Mouse (Mus musculus): ENCODE results near the gene Fndc7.
"Not testable (repeated sequence)": the region's sequence is repeated elsewhere in the genome, so short reads cannot be mapped to it uniquely, and the experiment has no call there.

Fndc7 gene

DNA sequence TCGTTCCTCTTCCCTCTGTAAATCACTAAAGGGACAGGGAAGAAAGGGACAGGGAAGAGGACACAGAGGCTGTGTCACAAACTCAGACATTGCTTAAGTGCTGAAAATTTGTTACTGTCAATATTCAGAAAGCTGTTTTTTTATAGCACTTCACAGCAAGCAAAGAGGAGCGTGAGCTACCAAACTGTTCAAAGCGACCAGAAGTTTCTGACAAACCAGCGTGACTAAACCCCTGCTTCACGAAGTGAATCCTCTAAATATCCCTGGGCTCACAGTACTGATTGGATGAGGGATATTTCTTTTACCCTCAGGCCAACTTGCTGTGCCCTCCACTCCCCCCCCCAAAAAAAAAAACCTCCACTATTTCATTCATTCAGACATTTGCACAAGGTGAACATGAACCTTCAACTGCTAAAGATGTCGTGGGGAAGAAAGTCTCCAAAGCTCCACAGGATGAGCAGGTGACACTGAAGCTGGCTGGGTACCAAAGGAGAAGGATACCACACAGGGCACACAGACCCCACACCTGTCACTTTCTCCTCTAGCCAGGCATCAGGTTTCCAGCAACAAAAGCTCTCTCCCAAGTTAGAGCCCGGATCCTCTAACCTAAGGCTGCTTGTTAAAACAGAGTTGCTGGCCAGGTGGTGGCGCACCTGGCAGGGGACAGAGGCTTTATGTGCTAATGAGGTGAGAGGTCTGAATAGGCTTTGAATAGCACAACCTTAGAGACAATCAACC, 33.3 kb downstream of the Fndc7 start:
- in situ Hi-C loops (cut with MboI, MseI): no loop called here

DNA sequence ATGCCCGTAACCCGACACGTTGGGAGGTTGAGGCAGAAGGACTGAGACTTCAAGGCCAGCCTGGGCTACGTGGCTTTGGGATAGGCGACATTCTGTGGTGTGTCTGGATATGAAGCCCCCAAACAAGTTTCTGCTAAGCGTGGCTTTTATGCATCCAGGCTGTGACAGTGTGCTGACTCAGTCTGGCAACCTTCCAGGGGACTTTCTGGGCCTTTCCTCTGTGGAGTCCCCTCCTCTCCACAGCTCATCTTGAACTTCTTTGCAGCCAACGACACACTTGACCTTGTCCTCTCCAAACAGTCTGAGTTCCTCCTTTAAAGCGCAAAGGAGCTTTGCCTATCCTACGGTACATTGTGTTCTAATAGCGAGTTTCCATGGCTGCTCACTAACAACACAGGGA, 33.9 kb downstream of the Fndc7 start:
- in situ Hi-C loops (cut with MboI, MseI): no loop called here

DNA sequence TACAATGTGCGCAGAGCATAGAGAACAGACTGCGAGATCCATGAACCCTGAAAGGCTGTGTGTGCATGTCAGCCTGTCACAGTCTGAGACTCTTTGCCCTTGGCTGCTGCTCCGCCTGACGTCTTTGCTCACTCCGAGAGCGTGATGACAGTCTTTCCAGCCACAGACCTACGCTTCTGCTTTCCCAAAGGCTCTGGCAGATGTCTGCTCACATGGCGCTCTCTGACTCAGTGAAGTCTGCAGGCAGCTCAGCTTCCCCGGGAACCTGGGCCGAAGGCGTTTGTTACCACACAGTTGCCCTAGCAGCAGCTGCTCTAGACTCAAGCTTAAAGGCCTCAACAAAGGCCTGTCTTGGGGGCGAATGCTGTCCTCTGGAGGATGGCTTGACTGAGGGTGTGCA, 34.4 kb downstream of the Fndc7 start:
- in situ Hi-C loops (cut with MboI, MseI): no loop called here

DNA sequence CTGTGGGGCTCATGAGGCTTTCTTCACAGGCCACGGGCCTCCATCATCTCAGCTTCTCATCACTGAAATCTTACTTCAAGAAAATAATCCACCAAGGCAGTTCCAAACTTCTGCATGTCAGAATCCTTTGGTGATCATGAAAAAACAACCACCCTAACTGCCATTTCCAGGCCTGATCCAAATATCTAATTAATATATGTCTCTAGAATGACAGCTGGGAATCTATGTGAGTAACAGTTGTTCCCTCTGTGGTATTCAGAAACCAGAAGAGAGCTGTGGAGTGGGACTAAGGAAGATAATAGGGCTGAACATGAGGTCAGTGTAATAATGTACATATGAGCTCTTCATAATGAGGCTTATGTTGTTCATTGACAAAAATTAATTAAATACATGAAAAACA, 36.5 kb downstream of the Fndc7 start:
- in situ Hi-C loops (cut with MboI, MseI): no loop called here

DNA sequence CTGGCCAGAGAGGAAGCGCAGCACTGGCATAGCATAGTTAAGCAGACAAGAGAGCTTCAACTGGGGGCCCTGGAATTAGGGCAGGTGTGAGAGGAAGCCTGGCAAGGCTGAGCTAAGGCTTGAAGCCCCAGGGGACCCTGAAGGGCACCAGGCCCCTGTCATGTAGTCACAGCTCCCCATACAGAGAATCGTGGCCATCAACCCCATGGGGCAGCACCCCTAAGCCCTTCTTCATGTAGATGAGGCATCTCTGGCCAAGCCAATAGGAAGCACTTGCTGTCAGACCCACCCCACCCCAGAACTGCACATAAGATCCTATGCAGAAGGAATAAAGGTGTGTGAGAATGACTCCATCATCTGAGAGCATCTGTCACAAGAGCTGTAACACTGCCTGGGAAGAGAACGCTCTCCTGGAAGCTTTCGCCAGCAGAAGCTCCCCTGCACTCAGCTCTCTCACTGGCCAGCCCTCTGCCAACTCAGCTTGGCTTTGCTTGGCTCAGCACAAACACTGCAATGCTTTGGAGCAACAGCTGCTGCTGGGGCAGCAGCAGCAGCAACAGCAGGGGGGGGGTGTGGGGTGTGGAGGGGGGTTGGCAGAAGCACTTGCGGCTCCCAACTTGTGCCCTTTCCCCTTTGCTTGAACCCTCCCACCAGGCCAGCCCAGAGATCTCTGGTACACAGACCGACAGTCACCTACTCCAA, 37.7 kb downstream of the Fndc7 start:
- in situ Hi-C loops (cut with MboI, MseI): no loop called here

DNA sequence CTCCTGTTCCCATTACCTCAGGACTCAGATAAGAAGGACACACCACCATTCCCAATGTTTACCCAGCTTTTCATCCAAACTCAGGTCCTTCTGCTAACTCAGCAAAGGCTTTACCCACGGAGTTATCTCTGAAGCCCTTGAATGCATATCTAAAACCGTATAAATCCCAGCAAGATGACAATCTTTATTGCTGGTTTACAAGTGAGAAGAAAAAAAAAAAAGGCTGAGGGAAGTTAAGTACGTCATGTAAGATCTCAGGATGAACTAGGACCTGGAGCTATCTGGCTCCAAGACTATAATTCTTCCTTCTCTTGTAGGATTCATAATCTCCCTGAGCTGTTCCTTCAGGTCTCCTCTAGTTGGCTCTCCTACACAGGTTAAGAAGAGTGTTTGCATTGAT, 38.3 kb downstream of the Fndc7 start:
- in situ Hi-C loops (cut with MboI, MseI): no loop called here

DNA sequence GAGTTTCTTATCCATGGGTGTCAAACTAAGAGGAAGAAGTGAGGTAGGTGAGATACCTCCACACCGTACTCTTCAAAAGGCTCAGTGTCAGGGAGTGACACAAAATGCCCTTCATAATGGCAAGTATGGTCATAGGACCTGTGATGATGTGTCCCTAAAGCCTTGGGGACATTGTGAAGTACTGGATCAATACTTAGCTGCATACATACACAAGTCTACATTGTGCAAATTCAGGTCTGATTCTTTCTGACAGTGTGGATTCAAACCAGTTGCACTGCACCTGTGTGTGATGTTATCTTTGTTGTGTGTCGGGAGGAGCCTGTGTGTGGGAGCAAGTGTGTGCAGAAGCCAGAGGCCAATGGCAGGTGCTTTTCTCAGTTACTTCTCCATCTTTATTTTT, 38.7 kb downstream of the Fndc7 start:
- in situ Hi-C loops (cut with MboI, MseI): no loop called here

DNA sequence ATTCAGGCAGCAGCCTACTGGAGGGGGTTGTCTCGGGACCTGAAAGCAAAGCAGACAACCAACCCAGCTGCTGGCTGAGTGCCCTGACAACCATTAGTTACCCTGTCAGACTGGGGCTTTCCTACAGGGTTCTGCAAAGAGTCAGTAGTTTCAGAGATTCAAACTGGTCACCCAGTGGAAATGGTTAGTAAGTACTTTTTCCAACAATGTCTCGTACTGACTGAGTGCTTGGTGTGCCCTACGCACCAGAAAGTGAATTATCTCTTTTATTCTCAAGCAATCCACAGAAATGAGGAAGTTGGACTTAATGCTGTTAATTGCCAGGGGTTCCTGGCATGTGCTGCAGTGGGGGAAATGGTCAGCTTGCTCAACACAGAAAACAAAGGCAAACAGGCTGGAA, 39.3 kb downstream of the Fndc7 start:
- in situ Hi-C loops (cut with MboI, MseI): no loop called here

DNA sequence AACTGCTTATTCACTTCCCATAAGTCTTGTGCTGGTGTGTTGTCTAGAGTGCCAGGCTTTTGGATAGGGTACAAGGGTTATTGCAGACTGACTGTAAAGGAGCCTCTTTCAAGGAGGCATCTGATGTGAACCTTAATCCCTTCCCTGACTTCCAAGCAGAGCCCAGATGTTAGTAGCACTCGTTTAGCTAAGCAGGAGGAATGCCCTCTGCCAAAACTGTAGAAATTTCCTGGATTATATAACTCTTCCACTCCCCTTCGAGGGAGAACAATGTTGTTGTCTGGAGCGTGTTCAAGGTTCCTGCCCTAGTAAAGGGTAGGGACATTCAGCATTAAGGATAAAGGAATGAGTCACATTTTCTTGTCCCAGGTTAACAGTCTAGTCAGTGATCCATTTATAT, 43.2 kb downstream of the Fndc7 start:
- in situ Hi-C loops (cut with MboI, MseI): no loop called here

DNA sequence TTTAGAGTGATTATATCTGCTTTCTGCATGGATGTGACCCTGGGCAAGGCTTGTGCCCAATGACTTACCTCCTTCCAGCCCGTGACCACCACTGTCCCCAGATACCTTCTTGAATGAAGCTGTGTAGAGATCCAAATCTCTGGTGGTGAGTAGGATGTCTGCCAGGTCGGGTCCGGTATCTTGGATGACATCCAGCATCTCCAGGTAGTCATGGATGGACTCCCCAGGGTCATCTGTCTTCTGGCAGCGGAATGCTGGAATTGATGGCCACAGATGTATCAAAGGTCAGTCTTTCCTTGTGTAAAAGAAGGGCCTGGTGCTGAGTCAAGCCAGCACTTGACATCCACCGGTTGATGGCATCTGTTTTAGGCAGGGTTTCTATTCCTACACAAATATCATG, 45.3 kb downstream of the Fndc7 start:
- in situ Hi-C loops (cut with MboI, MseI): no loop called here

DNA sequence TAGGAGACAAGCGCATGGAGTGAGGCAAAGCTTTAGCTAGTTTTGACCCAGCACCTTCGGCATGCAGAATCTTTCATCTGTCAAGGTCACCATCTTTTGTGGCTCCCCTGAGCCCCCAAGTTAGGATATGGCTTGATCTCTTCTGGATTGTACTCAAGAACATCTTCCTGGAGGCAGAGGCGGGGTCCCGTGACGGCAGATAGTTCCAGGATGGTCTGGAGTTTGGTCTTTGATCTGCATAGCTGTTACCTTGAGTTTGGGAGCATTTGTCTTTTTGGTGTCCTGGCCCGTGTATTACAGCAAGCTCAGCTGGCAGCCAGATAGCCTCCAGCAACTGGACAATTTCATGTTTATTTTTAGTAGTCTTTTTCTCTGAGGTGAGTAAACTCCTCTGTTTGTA, 45.8 kb downstream of the Fndc7 start:
- in situ Hi-C loops (cut with MboI, MseI): no loop called here

DNA sequence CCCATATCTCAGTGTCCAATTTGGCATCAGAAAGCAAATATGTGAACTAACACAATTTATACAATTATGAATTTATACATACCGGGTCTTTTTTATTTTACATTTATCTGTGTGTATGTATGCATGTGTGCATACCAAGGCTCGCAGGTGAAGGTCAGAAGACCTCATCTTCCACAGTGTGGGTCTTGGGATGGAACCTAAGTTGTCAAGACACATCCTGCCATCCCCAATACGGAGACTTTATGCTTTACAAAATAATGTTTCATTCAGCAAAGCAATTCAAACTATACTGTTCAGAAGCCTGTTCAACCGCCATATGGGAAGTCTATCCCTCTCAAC, 49.1 kb downstream of the Fndc7 start:
- in situ Hi-C loops (cut with MboI, MseI): no loop called here

DNA sequence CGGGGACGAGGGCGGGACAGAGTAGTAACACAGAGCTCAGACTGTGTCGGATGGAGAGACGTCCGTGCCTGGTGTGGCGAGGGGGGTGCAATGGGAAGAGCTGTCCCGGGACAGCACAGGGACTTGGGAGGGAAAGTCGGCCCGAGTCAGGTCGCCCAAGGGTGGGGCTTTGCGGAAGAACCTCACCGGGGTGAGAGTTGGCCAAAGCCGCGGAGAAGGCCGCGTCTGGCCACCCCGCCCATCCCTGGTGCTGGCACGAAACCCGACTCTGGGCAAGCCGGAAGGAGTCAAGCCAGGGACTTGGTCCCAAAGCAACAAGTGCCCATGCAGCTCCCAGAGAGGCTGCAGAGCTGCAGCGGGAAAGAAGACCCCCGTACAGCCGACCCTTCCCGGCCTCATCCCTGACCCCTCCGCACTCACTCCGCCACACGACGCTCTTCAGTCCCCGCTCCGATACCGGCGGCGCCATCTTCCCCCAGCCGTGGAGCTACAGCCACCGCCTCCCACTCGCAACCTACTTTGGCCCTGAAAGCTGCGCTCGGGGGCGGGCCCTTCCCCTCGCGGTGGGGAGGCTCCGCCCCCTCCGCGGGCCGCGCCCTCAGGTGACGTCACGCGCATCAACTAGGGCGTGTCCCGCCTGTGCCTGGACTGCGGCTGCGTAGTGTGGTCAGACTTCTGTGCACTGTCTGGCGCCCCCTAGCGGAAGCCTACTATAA, 49.6 kb downstream of the Fndc7 start, which contains the start of gene Stxbp3:
Stxbp3 (minus strand) TSS at position 527 of the 716 bp plus-strand sequence.
- in situ Hi-C loops (cut with MboI, MseI): no loop called here

DNA sequence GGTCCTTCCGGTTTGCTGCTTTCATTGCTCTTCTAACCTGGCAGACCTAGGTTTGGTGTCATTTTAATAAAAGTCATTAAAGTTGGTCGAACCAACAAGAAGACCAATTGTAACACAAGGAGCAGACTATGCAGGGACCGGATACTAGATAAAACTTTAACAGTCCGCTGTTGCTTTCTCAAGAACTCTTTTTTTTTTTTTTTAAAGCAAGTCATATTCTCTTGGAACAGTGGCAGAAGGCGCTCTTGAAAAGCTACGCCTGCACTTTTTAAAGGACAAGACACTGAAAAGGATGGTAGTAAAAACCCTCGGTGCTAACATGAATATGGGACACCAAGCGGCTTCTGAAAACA, 50.2 kb downstream of the Fndc7 start:
- in situ Hi-C loops (cut with MboI, MseI): no loop called here

DNA sequence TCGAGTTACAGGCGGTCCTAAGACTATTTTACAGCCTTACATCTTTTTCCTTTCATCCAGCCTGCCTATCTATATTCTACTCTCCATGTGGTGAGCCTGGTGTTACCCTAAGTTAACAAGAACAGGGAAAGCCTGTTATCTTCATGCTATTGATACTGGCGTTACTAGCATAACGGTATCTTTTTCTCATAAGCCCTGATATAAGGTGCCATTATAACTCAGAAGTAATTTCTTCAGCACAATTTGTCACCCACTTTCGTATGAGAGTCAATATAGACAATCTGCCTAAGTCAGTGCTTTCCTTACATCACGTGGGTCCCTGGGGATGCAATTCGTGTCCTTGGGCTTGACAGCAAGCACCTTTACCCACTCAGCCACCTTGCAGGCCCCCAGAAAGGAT, 50.8 kb downstream of the Fndc7 start:
- in situ Hi-C loops (cut with MboI, MseI): no loop called here

DNA sequence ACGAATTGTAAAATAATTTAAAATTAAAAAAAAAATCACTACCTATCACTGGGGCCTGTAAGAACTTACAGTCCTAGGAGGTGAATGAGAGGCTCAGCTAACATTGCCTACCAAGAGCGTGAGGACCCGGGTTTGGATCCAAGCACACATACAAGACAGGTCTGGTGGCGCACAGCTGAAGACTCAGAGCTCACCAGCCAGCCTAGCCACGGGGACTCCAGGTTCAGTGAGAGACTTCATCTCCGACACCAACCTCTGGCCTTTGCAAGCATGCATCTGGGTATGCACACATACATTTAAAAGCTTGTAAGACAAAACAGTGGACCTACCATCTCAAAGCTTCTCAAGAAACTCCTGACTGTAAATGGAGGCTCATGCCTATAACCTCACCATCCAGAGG, 52.9 kb downstream of the Fndc7 start:
- in situ Hi-C loops (cut with MboI, MseI): no loop called here

DNA sequence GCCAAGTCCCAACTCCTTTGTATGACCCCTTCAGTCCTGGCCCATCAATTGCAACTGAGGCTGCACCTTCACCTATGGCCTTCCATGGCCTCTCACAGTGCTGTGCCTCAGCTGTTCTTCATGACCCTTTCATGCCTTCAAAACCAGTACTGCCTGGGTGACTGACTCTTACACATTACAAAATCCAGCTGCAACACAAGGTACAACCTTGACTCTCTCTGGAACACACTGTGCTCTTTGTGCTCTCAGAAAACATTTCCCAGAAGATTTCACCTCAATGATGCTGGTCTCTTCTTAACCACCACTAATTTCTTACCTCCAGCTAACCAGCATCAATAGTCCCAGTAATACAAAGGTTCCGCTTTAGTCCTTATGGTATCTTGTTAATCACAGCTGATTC, 56.1 kb downstream of the Fndc7 start:
- in situ Hi-C loops (cut with MboI, MseI): not testable (repeated sequence)

DNA sequence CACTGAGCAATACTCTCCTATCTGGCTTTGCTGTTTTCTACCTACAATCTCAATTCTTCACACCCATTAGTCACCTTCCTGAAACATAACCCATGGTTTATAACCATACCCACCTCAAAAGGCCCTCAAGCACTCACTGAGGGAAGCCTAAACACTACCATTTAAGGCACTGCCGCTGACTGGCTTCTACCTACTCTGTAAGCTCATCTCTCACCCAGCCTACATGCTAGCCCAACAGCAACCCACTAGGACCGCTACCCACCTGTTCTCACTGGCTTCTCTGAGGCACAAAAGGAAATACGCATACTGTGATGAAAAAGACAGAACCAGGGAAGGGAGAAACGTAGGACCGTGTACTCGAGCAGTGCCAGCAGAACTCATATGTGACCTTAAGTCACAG, 58.1 kb downstream of the Fndc7 start:
- in situ Hi-C loops (cut with MboI, MseI): no loop called here

DNA sequence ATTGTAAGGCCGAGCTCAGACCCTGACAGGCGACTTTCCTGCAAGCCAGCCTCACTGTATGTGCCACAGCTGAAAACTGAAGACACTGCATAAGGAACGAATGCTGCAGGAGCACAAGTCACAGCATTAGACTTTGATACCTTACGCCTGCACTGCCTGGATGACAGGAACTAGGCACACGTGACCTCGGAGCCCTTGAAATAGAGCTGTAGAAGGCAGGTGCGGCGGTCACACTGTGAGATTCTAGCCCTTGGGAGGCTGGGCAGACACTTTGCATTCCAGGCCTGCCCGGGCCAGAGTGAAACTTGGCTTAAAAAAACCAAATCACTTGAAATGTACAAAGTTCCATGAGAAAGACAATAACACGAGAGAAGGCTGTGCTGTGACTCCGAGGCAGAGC, 59.3 kb downstream of the Fndc7 start:
- in situ Hi-C loops (cut with MboI, MseI): no loop called here

DNA sequence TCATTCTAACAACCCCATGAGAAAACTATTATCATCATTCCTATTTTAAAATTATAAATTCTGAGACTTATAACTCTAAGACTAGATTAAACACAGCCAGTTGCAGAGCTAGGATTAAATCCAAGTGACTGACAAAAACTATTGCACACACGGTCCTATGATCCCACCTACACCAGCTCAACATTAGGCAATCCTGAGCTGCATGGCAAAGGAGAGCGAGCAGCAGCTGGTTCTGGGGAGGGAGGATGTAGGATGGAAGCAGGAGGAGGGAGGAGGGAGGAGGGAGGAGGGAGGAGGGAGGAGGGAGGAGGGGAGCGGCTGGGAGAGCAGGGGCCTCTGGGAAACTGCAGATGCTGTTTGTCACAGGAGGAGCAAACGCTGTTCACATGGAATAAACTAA, 74.2 kb downstream of the Fndc7 start:
- in situ Hi-C loops (cut with MboI, MseI): no loop called here

DNA sequence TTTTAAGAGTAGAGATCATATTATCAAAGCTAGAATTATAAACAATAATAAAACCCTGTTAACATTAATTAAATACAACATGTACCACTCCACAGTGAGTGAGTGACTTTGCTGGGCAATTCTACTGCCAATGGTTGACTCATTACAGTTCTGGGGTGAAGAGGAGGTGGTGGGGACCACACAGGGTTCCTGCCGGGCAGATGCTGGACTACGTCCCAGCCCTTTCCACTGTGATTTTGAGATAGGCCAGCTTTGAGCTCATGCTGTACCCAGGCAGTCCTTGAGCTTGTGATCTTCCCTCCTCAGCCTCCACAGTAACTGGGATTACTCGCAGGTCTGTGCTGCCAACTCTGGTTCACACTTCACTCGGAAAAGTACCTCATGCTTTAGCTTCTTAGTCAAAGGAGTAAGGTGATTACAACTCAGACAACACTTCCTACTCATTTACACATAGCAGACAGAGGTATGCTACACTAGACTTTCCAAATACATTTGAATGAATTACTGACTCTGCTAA, 79.0 kb downstream of the Fndc7 start:
- in situ Hi-C loops (cut with MboI, MseI): no loop called here

DNA sequence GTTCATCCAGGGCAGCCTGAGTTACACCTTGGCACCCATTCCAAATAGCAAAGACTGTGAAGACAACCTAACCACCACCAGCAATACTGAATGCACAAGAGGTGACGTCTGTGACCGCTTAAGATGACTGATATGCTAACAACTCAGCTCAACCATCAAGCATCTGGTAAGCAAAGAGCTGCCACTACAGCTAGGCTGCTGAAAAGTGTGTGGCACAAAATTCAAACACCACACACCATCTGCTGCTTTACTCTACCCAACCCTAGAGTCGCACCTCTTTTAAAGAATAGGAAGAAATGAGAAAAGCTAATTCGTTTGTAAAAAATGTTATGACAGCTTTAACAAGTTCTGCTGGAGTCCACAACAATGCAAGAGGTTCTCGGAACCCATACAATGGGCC, 84.2 kb downstream of the Fndc7 start:
- in situ Hi-C loops (cut with MboI, MseI): no loop called here
